ENCODE assay signal across 9 mouse cellular contexts in genomic region chr11:74768045-74768444, GRCm38 (mm10). TPM values are rescaled to one million over a fixed set of nuclear protein-coding genes. Genes with fewer than 3 reads are reported as not detected.
A peak's percentile ranks its signal among the peaks of the same experiment; 100 is the strongest.
DNase-seq lines count a peak whose midpoint lies in the region; ATAC-seq lines count a peak whose summit lies in the region.
"Had no signal": no experiment of that assay in that cellular context is flagged by ENCODE, and none has a peak within 500 bp of the region (broad histone marks: within the 10 kb centered on the region; RNA-seq: fewer than 3 reads in every experiment).

No protein-coding gene starts in this region.

- H3K27ac ChIP-seq in hindbrain, embryonic 11.5 days (ENCODE audit: low read depth, low read length), result no peak overlapping the region
- no peak overlapping the region for H3K27ac ChIP-seq in hindbrain, embryonic 16.5 days (ENCODE audit: low read depth, low read length)
- H3K27ac ChIP-seq: macrophage had no signal

- H3K27me3 ChIP-seq in hindbrain, embryonic 11.5 days (ENCODE audit: control insufficient read depth, insufficient read depth, low read length), result no peaks in the 10 kb centered on the region
- no peaks in the 10 kb centered on the region for H3K27me3 ChIP-seq in hindbrain, embryonic 16.5 days (replicated peaks; ENCODE audit: control insufficient read depth, insufficient read depth, low read length)

- H3K36me3 ChIP-seq in hindbrain, embryonic 11.5 days (ENCODE audit: control insufficient read depth, insufficient read depth, low read length), result no peaks in the 10 kb centered on the region
- no peaks in the 10 kb centered on the region for H3K36me3 ChIP-seq in hindbrain, embryonic 16.5 days (ENCODE audit: control insufficient read depth, insufficient read depth, low read length)

- peak; percentile 50 for DNase-seq in hindbrain, embryonic 11.5 days (ENCODE audit: low spot score)
- peak; percentile 43 to 67 for DNase-seq in CD8-positive naive resting alpha-beta T cell, adult 2 months (ENCODE audit: low read depth in 2 of 2, low spot score in 2 of 2)
- peak; percentile 73 for DNase-seq in R1 (ENCODE audit: low read depth, low spot score)
- peak; percentile 56 for DNase-seq in heart, postnatal 4 days
- peak; percentile 73 for DNase-seq in naive thymus-derived CD4-positive, alpha-beta T cell, adult 2 months (ENCODE audit: low read depth)
- no peak for DNase-seq in frontal cortex, postnatal 14 days (ENCODE audit: low spot score in 2 of 2)
- no peak for DNase-seq in layer of hippocampus, postnatal 36 days

- 0 out of 2 replicates have a peak, but pooled peaks cover 2% of the 10 kb centered on the region for H3K4me1 ChIP-seq in hindbrain, embryonic 11.5 days (replicated peaks; ENCODE audit: control insufficient read depth, insufficient read depth, low read length)
- peaks cover 14% of the 10 kb centered on the region for H3K4me1 ChIP-seq in hindbrain, embryonic 16.5 days (ENCODE audit: control insufficient read depth, insufficient read depth, low read depth, low read length)

- no peak overlapping the region for H3K4me3 ChIP-seq in hindbrain, embryonic 11.5 days (ENCODE audit: low read depth, low read length)
- no peak overlapping the region for H3K4me3 ChIP-seq in hindbrain, embryonic 16.5 days (ENCODE audit: low read length)

- H3K9ac ChIP-seq in hindbrain, embryonic 11.5 days (ENCODE audit: low read depth, low read length), result no peak overlapping the region
- H3K9ac ChIP-seq in hindbrain, embryonic 16.5 days (ENCODE audit: low read depth, low read length), result no peak overlapping the region

- no peak for ATAC-seq in hindbrain, embryonic 11.5 days (ENCODE audit: low FRiP score)
- no peak for ATAC-seq in hindbrain, embryonic 16.5 days

- WGBS in hindbrain, embryonic 11.5 days, result 34% methylated on average over 6 of the region's 6 CpGs
- 33% methylated on average over 6 of the region's 6 CpGs for WGBS in hindbrain, embryonic 16.5 days

- H3K9me3 ChIP-seq in hindbrain, embryonic 11.5 days (ENCODE audit: control insufficient read depth, low read length), result no peaks in the 10 kb centered on the region
- H3K9me3 ChIP-seq in hindbrain, embryonic 16.5 days (ENCODE audit: control insufficient read depth, low read length), result no peaks in the 10 kb centered on the region

- H3K4me2 ChIP-seq in hindbrain, embryonic 11.5 days (replicated peaks; ENCODE audit: low read depth, low read length), result no peak overlapping the region
- no peak overlapping the region for H3K4me2 ChIP-seq in hindbrain, embryonic 16.5 days (ENCODE audit: low read length)

RNA-seq across cellular contexts. Expression of gene Mettl16, which starts 2.6 kb away (rescaled TPM):
- polyA plus RNA-seq in hindbrain, embryonic 11.5 days (2014; fragmentation: Nextera tagmentation; extraction: Ambion mirVana), result 45.0 and 46.8 TPM in 2 replicates
- polyA plus RNA-seq in hindbrain, embryonic 16.5 days (2015; fragmentation: Nextera tagmentation; extraction: Ambion mirVana), result 52.2 and 55.3 TPM in 2 replicates
- 10 to 100 TPM; 15.2 to 16.9 TPM for total RNA-seq in heart, postnatal 4 days (2021)
- 10 to 100 TPM; 30.7 to 36.0 TPM for total RNA-seq in layer of hippocampus, postnatal 36 days (2021)

RNA-seq across cellular contexts. Expression of gene Pafah1b1, which starts 43.6 kb away (rescaled TPM):
- polyA plus RNA-seq in hindbrain, embryonic 11.5 days (2014; fragmentation: Nextera tagmentation; extraction: Ambion mirVana), result 106 and 118 TPM in 2 replicates
- polyA plus RNA-seq in hindbrain, embryonic 16.5 days (2015; fragmentation: Nextera tagmentation; extraction: Ambion mirVana), result 46.0 and 46.8 TPM in 2 replicates
- 100 to 1,000 TPM; 265 to 269 TPM for total RNA-seq in heart, postnatal 4 days (2021)
- 100 to 1,000 TPM; 398 to 402 TPM for total RNA-seq in layer of hippocampus, postnatal 36 days (2021)

Comparison
In these comparisons a context has a peak if more than half of its experiments do, and no peak if none do; other contexts are left out.
1. DNase-seq: peak in hindbrain, embryonic 11.5 days (single experiment), CD8-positive naive resting alpha-beta T cell, adult 2 months (2 of 2), R1 (single experiment), heart, postnatal 4 days (single experiment) and naive thymus-derived CD4-positive, alpha-beta T cell, adult 2 months (single experiment); none in frontal cortex, postnatal 14 days (0 of 2) and layer of hippocampus, postnatal 36 days (0 of 2).